Mouse (Mus musculus): ENCODE results near the gene Nop14. TPM values are rescaled to one million over a fixed set of nuclear protein-coding genes. Genes with fewer than 3 reads are reported as not detected.

Nop14 gene
- polyA plus RNA-seq (2017; shearing (Covaris generic)), result 53.7 TPM

GRCm38 (mm10) chr5:34659686-34660590, at the start of gene Nop14, which contains the start of gene Grk4:
Nop14 (minus strand) TSS chr5:34660148.
Grk4 (plus strand) TSS chr5:34660379.

GRCm38 (mm10) chr5:34636481-34637287, 23.3 kb downstream of the Nop14 start, which contains the start of gene Mfsd10:
Mfsd10 (minus strand) TSS chr5:34637212.

Other genes with a start within 250 kb of the Nop14 start
- gene Tnip2, start 146.2 kb downstream of the Nop14 start, polyA plus RNA-seq (2017; shearing (Covaris generic)), result 34.5 TPM
- gene Sh3bp2, start 134.3 kb downstream of the Nop14 start, polyA plus RNA-seq (2017; shearing (Covaris generic)), result 6.0 TPM
- 170 TPM for gene Add1, start 86.5 kb downstream of the Nop14 start, polyA plus RNA-seq (2017; shearing (Covaris generic))
- gene Mfsd10, start 22.9 kb downstream of the Nop14 start, polyA plus RNA-seq (2017; shearing (Covaris generic)), result 49.5 TPM
- 6.4 TPM for gene Grk4, start 231 bp upstream of the Nop14 start, polyA plus RNA-seq (2017; shearing (Covaris generic))
- 13.8 TPM for gene Htt, start 101.6 kb upstream of the Nop14 start, polyA plus RNA-seq (2017; shearing (Covaris generic))
- gene Msantd1, start 247.9 kb upstream of the Nop14 start, polyA plus RNA-seq (2017; shearing (Covaris generic)), result 0.93 TPM